Mouse (Mus musculus) forebrain, embryonic 15.5 days (tissue): Measurements from ENCODE around the gene Ager. TPM values are rescaled to one million over a fixed set of nuclear protein-coding genes. Genes with fewer than 3 reads are reported as not detected.
A peak's percentile ranks its signal among the peaks of the same experiment; 100 is the strongest.

Source experiments
- ATAC-seq: fragments of 200-750 bp; cut with Nextera tagmentation; replicated peaks from 2 replicates; pipeline ENCODE4 v1.8.0; 2017; ENCODE audit warnings: mild to moderate bottlenecking, moderate TSS enrichment, moderate library complexity
- H3K27ac ChIP-seq: fragments of 300-500 bp; sonication (generic); replicated peaks from 2 replicates; pipeline ENCODE4 v1.5.1; 2015; ENCODE audit warnings: mild to moderate bottlenecking, inconsistent platforms
- H3K27me3 ChIP-seq: fragments of 300-500 bp; sonication (generic); 2 replicates; pipeline ENCODE4 v1.6.1; 2015; ENCODE audit warnings: inconsistent platforms
- H3K36me3 ChIP-seq: fragments of 300-500 bp; sonication (generic); 2 replicates; pipeline ENCODE4 v1.6.1; 2015; ENCODE audit warnings: mild to moderate bottlenecking, inconsistent platforms
- H3K4me1 ChIP-seq: fragments of 300-500 bp; sonication (generic); 2 replicates; pipeline ENCODE4 v1.6.1; 2015; ENCODE audit warnings: inconsistent platforms
- H3K4me2 ChIP-seq: fragments of 300-500 bp; sonication (generic); replicated peaks from 2 replicates; pipeline ENCODE4 v1.6.1; 2015; ENCODE audit warnings: mild to moderate bottlenecking, inconsistent platforms
- H3K4me3 ChIP-seq: fragments of 300-500 bp; sonication (generic); 2 replicates; pipeline ENCODE4 v1.5.1; 2015; ENCODE audit warnings: mild to moderate bottlenecking, inconsistent platforms
- H3K9ac ChIP-seq: fragments of 300-500 bp; sonication (generic); replicated peaks from 2 replicates; pipeline ENCODE4 v1.6.1; 2015; ENCODE audit warnings: mild to moderate bottlenecking, inconsistent platforms
- H3K9me3 ChIP-seq: fragments of 300-500 bp; sonication (generic); 2 replicates; pipeline ENCODE4 v1.6.1; 2016; ENCODE audit warnings: inconsistent platforms
- WGBS: fragments of 180-500 bp; shearing (Covaris S2); methylation state at CpG from one replicate; pipeline ENCODE4 v1.1.7; 2015; ENCODE audit warnings: mixed read lengths; 5-methylcytosine and 5-hydroxymethylcytosine counted together
- polyA plus RNA-seq: library from polyadenylated mRNA; unstranded; fragments of >200 nt; fragmentation: Nextera tagmentation; extraction: Ambion mirVana; gene quantifications from 2 replicates; pipeline ENCODE4 v1.2.1, GENCODE M21; 2015

The Ager gene
- polyA plus RNA-seq, 1 experiment from 2014 or later: 1.8 TPM

DNA sequence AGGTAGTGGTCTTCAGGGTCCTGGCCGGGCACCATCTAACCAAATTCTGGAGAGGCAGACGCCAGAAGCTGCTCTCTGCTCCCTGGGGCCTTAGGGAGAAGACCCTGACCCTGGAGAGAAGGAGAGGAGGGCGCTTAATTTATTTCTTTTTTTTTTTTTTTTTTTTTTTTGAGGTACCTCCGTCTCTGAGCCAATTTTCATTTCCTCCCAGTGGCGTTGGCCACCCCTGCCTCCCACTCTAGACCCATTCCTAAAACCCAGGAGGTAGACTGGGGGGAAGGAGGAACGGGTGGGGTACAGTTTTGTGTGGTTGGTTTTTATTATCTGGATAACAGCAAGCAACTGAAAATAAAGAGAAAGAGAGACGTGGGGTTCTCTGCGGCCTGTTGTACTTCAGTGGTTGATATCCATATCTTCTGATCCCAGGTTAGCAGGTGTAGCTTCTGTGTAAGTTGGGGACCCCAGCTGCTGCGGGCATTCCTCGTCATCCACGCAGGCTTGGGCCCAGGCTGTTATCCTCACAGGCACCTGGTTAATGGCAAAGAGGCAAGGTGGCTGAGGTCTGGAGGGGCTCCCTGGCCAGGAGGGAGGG, 15.5 kb downstream of the Ager start:
- 90% methylated on average over 10 of the region's 11 CpGs for WGBS

DNA sequence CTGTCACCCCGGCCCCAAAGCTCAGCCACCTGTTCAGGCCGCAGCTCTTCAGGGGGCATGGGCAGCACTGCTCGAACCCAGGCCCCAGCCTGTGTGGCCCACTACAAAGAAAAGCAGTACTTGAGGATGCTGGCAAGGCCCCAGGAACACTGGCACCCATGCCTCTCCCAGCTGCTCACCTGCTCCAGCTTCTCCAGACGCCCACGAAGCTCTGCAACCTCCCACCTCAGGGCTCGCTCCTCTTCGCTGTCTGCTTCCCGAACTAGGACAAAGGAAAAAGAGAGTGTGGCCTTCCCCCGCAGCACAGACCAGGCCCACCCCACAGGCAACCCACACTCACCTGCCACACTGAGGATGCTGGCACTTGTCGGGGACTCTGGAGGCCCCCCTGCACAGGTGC, 16.2 kb downstream of the Ager start:
- Histone ChIP-seq H3K9ac (no peak overlapping the region), H3K27me3 (no peaks in the 10 kb centered on the region), H3K9me3 (no peaks in the 10 kb centered on the region), H3K4me2 (no peak overlapping the region), H3K4me3 (no peak overlapping the region), H3K36me3 (peaks cover 55% of the 10 kb centered on the region), H3K4me1 (peaks cover under 1% of the 10 kb centered on the region), H3K27ac (no peak overlapping the region)
- 88% methylated on average over 10 of the region's 10 CpGs for WGBS
- 0 out of 2 replicates have a peak, but pooled peaks have one; percentile 1 for ATAC-seq

More for the DNA sequence above, 15.5 kb downstream of the Ager start:
- Histone ChIP-seq H3K4me1 (peaks cover 7% of the 10 kb centered on the region), H3K4me2 (no peak overlapping the region), H3K9me3 (no peaks in the 10 kb centered on the region), H3K27me3 (no peaks in the 10 kb centered on the region), H3K27ac (no peak overlapping the region), H3K9ac (no peak overlapping the region), H3K36me3 (peaks cover 55% of the 10 kb centered on the region), H3K4me3 (no peak overlapping the region)
- ATAC-seq: no peak

DNA sequence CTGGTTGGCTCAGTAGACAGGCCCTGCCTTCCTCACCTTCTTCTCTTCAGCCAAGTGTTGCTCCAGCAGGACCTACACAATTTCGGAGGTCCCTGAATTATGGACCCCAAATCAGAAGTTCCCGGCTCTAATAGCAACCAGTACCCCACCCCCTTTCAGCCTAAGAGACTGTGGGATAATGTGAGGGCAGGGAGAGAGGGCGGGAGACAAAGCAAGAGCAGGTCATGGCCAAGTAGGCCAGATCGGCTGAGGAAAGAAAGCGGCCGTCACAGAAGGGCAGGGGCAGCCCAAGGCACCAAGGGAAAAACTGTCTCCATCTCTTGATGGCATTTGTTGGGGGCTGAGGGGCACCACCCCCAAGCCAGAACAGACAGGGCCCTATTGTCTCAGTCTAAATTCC, 18.2 kb downstream of the Ager start, which contains the start of gene Egfl8:
Gene Egfl8 (minus strand): TSS at position 101 of the 400 bp plus-strand sequence.
- no peak for ATAC-seq
- Histone ChIP-seq H3K4me3 (no peak within 1 kb of the TSS), H3K27me3 (no peaks in the 10 kb centered on the region), H3K27ac (no peak within 1 kb of the TSS), H3K36me3 (peaks cover 56% of the 10 kb centered on the region), H3K9me3 (no peaks in the 10 kb centered on the region), H3K4me1 (no peaks in the 10 kb centered on the region), H3K4me2 (no peak within 1 kb of the TSS), H3K9ac (no peak within 1 kb of the TSS)
- WGBS: 76% methylated on average over 6 of the region's 6 CpGs

DNA sequence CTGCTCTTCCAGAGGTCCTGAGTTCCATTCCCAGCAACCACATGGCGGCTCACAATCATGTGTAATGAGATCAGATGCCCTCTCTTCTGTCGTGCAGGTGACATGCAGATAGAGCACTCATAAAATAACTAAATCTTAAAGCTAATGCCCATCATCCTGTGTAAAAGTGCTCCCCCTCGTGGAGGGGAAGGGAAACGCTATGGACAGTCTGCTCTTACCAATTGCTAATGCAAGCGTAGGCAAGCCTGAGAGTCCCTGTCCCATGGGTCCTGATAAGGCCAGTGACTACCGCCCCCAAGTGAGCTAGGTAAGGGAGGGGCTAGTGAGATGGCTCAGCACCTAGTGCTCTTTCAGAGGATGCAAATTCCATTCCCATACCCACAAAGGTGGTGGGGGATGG, 21.3 kb downstream of the Ager start:
- WGBS: 10% methylated on average over 6 of the region's 6 CpGs
- Histone ChIP-seq H3K27ac (no peak overlapping the region), H3K4me1 (no peaks in the 10 kb centered on the region), H3K9me3 (no peaks in the 10 kb centered on the region), H3K27me3 (no peaks in the 10 kb centered on the region), H3K4me2 (no peak overlapping the region), H3K36me3 (peaks cover 44% of the 10 kb centered on the region), H3K9ac (no peak overlapping the region), H3K4me3 (no peak overlapping the region)
- ATAC-seq: no peak

DNA sequence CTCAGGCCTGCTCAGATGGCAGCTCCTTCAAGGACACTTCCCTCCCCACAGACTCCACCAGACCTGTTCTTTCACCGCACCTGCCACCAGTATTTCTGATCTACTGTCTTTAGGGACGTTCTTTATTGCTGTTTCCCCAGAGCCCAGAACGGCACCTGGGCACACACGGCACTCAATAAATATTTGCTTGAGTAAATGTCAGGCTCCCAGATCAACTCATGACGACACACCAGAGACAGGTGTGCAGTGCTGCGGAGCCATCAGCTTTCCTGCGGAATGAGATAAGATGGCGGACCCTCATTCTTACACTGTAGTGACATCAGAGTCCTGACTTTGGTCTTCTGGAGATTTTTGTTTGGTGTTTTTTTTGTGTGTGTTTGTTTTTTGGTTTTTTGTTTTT, 23.3 kb downstream of the Ager start:
- H3K36me3 ChIP-seq: peaks cover 35% of the 10 kb centered on the region
- peaks cover 4% of the 10 kb centered on the region for H3K4me1 ChIP-seq
- H3K9me3 ChIP-seq: no peaks in the 10 kb centered on the region
- no peak overlapping the region for H3K9ac ChIP-seq
- over 99% methylated on average over 8 of the region's 8 CpGs for WGBS
- H3K27ac ChIP-seq: no peak overlapping the region
- no peak for ATAC-seq
- H3K27me3 ChIP-seq: no peaks in the 10 kb centered on the region
- no peak overlapping the region for H3K4me3 ChIP-seq
- H3K4me2 ChIP-seq: no peak overlapping the region

DNA sequence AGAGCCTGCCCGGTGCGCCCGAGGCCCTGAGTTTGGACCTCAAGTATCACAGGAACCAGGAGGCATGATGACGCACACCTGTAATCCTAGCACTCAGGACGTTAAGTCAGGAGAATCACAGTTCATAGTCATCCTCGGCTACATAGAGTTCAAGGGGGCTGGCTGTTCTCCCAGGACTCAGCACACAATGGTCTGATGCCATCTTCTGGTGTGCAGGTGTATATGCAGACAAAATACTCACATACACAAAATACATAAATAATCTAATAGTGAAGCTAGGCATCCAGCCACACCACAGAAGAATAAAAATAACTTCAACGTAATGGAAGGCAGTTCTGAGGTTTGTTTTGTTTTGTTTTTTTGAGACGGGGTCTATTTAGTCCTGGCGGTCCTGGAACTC, 25.5 kb downstream of the Ager start:
- no peaks in the 10 kb centered on the region for H3K27me3 ChIP-seq
- no peak overlapping the region for H3K9ac ChIP-seq
- no peaks in the 10 kb centered on the region for H3K9me3 ChIP-seq
- no peak for ATAC-seq
- 87% methylated on average over 9 of the region's 9 CpGs for WGBS
- H3K4me3 ChIP-seq: no peak overlapping the region
- no peak overlapping the region for H3K4me2 ChIP-seq
- peaks cover 24% of the 10 kb centered on the region for H3K36me3 ChIP-seq
- H3K27ac ChIP-seq: no peak overlapping the region
- H3K4me1 ChIP-seq: peaks cover 18% of the 10 kb centered on the region

DNA sequence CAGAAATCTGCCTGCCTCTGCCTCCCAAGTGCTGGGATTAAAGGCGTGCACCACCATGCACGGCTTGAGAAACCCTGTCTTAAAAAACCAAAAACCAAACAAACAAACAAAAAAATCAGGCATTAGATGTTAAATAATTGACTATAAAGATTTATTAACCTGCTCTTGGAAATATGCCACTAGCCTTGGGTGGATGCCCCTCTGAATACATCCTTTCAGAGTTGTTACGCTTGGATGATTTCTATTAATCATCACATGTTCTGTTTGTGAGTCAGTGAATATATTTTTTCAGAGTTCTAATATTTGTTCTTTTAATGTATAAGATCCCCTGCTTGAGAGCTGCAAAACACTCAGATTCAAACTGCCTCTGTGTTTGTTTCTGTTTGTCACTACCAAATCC, 27.3 kb downstream of the Ager start:
- no peak for ATAC-seq
- H3K4me3 ChIP-seq: no peak overlapping the region
- H3K36me3 ChIP-seq: peaks cover 23% of the 10 kb centered on the region
- peaks cover under 1% of the 10 kb centered on the region; the same call in 1 of the 2 replicates for H3K27me3 ChIP-seq
- no peak overlapping the region for H3K27ac ChIP-seq
- no peak overlapping the region for H3K9ac ChIP-seq
- H3K4me1 ChIP-seq: peaks cover 37% of the 10 kb centered on the region
- no peaks in the 10 kb centered on the region for H3K9me3 ChIP-seq
- 98% methylated on average over 3 of the region's 3 CpGs for whole genome bisulfite sequencing
- H3K4me2 ChIP-seq: no peak overlapping the region

DNA sequence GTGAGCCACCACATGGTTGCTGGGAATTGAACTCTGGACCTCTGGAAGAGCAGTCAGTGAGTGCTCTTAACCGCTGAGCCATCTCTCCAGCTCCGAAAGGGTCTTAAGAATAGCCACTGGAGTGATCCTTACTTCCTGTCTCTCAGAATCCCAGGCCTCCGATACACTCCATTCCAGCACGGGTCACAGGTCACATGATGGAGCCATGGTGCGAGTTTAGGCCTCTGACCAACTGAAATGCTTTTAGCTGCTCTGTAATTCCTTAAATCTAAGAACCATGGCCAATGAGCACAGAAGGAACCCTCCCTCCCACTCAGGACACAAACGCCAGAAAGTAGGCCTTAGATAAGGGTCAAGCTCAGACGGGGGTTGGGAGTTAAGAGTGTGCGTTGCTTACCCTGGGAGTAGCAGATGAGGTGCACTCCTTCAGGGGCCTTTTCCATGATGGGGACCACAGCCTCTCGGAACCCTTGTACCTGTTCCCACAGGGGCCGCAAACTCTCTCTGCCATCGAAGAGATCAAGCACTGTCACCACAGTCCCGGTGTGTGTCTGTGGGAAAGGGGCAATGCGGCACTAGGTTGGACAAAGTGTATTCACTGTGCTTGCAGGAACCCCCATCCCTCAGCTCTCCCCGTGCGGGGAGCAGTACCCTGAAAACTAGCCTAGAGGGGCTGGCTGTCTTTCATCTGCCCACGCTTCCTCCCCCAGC, 28.6 kb downstream of the Ager start:
- Histone ChIP-seq H3K4me3 (peak overlapping the region; percentile 69), H3K36me3 (peaks cover 16% of the 10 kb centered on the region), H3K4me1 (peaks cover 49% of the 10 kb centered on the region), H3K27me3 (peaks cover 8% of the 10 kb centered on the region; the same call in 1 of the 2 replicates), H3K4me2 (peak overlapping the region; percentile 96), H3K9me3 (no peaks in the 10 kb centered on the region), H3K9ac (peak overlapping the region; percentile 71), H3K27ac (peak overlapping the region; percentile 87)
- WGBS: 49% methylated on average over 16 of the region's 16 CpGs
- no peak for ATAC-seq

DNA sequence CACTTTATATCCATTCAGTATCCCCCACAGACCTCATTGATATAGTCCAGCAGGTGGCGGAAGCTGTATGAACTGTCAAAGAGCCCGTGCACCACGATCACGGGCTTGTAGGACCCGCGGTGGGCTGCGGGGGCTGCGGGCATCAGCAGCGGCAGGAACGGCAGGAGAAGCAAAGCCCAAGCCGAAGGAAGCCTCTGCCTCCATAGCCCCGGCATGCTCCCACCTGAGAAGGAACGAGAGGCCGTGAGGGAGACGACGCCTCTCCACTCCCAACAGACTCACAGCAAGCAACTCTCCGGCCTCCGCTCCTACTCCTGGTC, 29.1 kb downstream of the Ager start:
- Histone ChIP-seq H3K27me3 (peaks cover 13% of the 10 kb centered on the region), H3K9ac (peak overlapping the region; percentile 71), H3K36me3 (peaks cover 14% of the 10 kb centered on the region), H3K4me1 (peaks cover 54% of the 10 kb centered on the region), H3K27ac (peak overlapping the region; percentile 87), H3K4me3 (peak overlapping the region; percentile 69), H3K9me3 (no peaks in the 10 kb centered on the region), H3K4me2 (peak overlapping the region; percentile 96)
- under 1% methylated on average over 18 of the region's 18 CpGs for WGBS
- peak; percentile 15 for ATAC-seq

DNA sequence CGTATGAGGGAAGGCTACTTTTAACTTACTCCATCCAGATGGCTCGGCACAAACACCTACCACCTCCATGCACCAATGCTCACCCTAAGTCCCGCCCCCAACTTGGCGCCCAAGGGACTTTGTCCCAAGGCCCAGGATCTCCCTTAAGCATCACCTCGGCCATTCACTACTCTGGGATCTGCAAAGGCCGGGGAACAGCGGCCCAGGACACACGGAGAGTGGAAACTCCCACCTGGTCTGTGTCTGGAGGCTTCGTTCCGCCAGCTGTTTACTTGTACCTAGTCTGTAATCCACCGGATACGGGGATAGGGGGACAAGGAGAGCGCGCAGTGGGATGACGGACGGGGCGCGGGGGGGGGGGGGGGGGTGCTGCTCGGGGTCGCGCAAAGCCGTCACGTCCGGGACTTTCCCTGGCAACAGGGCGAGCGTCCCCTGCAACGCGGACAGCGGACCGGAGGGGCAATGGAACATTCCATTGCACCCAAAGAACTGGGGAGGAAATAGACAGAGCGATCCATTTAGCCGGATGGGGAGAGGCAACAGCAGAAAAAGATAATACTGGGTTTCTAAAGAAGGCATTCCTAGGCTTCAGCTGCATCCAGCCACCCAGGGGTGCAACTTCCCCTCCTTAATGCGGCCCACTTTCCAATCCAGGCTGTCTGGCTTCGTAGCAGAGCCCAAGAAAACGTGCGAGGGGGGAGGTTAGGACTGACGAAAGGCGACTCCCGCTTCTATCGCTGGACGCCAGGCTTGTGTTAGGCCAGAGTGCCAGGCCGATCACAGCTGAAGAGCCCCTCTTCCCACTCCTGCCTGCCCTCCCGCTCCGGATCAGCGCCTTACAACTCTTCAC, 29.7 kb downstream of the Ager start:
- WGBS: under 1% methylated on average over 45 of the region's 45 CpGs
- peaks cover 60% of the 10 kb centered on the region for H3K4me1 ChIP-seq
- H3K4me3 ChIP-seq: peak overlapping the region; percentile 69

DNA sequence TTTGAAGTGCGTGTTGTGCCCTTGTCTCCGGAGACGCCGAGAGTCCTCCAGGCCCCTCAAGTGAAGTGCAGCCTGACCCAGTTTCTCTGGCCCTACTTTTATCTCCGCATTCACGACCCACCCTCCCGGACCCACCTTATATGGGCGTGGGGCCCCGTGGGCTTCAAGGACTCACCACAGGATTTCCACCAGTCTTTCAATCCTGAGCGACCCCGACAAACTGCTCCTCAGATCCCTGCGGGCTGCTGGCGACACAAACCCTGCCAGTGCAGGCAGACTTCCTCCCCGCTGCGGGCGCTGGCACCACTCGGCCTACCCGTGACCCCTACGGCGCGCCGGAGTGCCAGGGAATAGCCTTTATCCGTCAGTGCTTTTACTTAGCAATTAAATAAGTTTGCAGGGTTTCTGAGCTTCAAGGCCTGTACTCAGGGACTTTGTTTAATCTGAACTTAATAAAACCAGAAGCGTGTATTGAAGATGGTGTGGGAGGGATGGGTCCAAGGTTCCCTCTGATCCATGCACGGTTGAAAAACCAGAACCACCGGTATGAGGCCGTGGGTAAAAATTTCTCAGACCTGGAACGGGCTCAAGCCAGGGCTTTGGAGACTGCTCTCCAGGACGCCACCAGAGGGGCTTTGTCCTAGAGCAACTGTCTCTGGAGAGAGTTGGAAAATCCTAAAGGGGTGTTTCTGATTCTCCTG, 30.4 kb downstream of the Ager start, which contains the start of gene Ppt2:
Gene Ppt2 (minus strand): TSS at position 568 of the 701 bp plus-strand sequence.
- Histone ChIP-seq H3K36me3 (0 out of 2 replicates have a peak, but pooled peaks cover under 1% of the 10 kb centered on the region), H3K9me3 (no peaks in the 10 kb centered on the region), H3K4me1 (peaks cover 62% of the 10 kb centered on the region), H3K27ac (peak within 1 kb of the TSS; percentile 87), H3K27me3 (peaks cover 19% of the 10 kb centered on the region), H3K4me2 (peak within 1 kb of the TSS; percentile 96), H3K9ac (peak within 1 kb of the TSS; percentile 71), H3K4me3 (peak within 1 kb of the TSS; percentile 69)
- 6% methylated on average over 29 of the region's 29 CpGs for WGBS
- peak; percentile 4; the same call in 1 of the 2 replicates for ATAC-seq

More for the DNA sequence above, 29.7 kb downstream of the Ager start:
- ATAC-seq: peak; percentile 70
- Histone ChIP-seq H3K9me3 (no peaks in the 10 kb centered on the region), H3K27ac (peak overlapping the region; percentile 87), H3K36me3 (peaks cover 8% of the 10 kb centered on the region), H3K4me2 (peak overlapping the region; percentile 96), H3K9ac (peak overlapping the region; percentile 71), H3K27me3 (peaks cover 17% of the 10 kb centered on the region)
